Mouse (Mus musculus) megakaryocyte, embryonic 14.5 days (primary cell): ENCODE results near the gene Aldh5a1.

ENCODE experiments used
- FLI1 ChIP-seq: IDR thresholded peaks from 2 replicates; pipeline ENCODE4 v1.6.1; 2012; ENCODE audit warnings: low read length, inconsistent platforms, mixed read lengths
- GATA1 ChIP-seq: IDR thresholded peaks from 3 replicates; pipeline ENCODE4 v1.6.1; 2012; ENCODE audit warnings: mixed read lengths, low read length, inconsistent platforms, borderline replicate concordance

- TF ChIP-seq GATA1 (no peak), FLI1 (no peak)
These were observed 22.6 kb upstream of the Aldh5a1 start for GRCm38 (mm10) chr13:24960084-24960483.
